Mouse (Mus musculus) CH12.LX (cell line): ENCODE data around the gene Atg16l1.

Source experiments
- BHLHE40 ChIP-seq: IDR thresholded peaks from 2 replicates; pipeline ENCODE4 v1.6.1; 2011; ENCODE audit warnings: mild to moderate bottlenecking, low read depth, low read length, improper control_type of control experiment
- CTCF ChIP-seq, 2 experiments: IDR thresholded peaks in 1 of 2; conservative IDR thresholded peaks in 1 of 2; 2 replicates each; pipeline ENCODE4 v1.5.1; 2011 to 2012; ENCODE audit warnings: low read depth in 2 of 2, low read length in 2 of 2, improper control_type of control experiment in 1 of 2, inconsistent platforms in 1 of 2, mild to moderate bottlenecking in 1 of 2, moderate library complexity in 1 of 2
- MAFK ChIP-seq: IDR thresholded peaks from 2 replicates; pipeline ENCODE4 v1.6.1; 2011; ENCODE audit warnings: low read length, improper control_type of control experiment; ENCODE audit not compliant: insufficient replicate concordance
- MXI1 ChIP-seq: IDR thresholded peaks from 2 replicates; pipeline ENCODE4 v1.6.1; 2011; ENCODE audit warnings: mild to moderate bottlenecking, low read depth, low read length, improper control_type of control experiment
- PAX5 ChIP-seq: IDR thresholded peaks from 2 replicates; pipeline ENCODE4 v1.6.1; 2012; ENCODE audit warnings: low read length, inconsistent platforms, mixed read lengths
- POLR2A ChIP-seq: IDR thresholded peaks from 2 replicates; pipeline ENCODE4 v1.6.1; 2011; ENCODE audit warnings: low read depth, mild to moderate bottlenecking, improper control_type of control experiment, low read length
- USF1 ChIP-seq: IDR thresholded peaks from 2 replicates; pipeline ENCODE4 v1.6.1; 2014; ENCODE audit warnings: low read depth, mild to moderate bottlenecking, inconsistent platforms, low read length, improper control_type of control experiment
- USF2 ChIP-seq: conservative IDR thresholded peaks from 2 replicates; pipeline ENCODE4 v1.6.1; 2011; ENCODE audit warnings: low read depth, low read length, improper control_type of control experiment
- ZKSCAN1 ChIP-seq: IDR thresholded peaks from 2 replicates; pipeline ENCODE4 v1.6.1; 2012; ENCODE audit warnings: low read depth, inconsistent platforms, low read length, improper control_type of control experiment, borderline replicate concordance
- ZNF384 ChIP-seq: IDR thresholded peaks from 2 replicates; pipeline ENCODE4 v1.6.1; 2012; ENCODE audit warnings: low read depth, low read length, improper control_type of control experiment, inconsistent platforms

DNA sequence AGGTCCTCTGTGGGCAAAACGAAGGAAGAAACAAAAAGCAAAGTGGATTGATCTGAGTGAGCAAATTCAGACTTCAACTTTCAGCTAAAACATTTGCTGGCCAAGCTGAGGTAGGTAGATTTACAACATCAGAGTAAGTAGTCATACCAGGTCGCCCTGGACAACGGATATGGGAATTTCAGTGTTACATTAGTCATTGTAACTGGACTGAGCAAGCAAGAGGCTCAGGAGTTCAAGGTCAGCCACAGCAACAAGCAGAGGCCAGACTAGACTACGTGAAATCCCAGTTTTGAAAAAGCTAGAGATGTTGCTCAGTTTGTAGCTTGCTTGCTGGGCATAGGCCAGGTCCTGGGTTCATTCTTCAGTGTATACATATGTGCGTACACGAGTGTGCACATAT, 70.3 kb downstream of the Atg16l1 start:
- TF ChIP-seq ZKSCAN1 (no peak), CTCF (conservative IDR thresholded peaks at IDR 0.05 in 1 of 2, IDR thresholded peaks at IDR 0.05 in 1 of 2; ENCODE audit: low read depth in 2 of 2, low read length in 2 of 2) (no peak), USF2 (no peak), ZNF384 (no peak), MXI1 (no peak), POLR2A (no peak), MAFK (no peak), USF1 (no peak), BHLHE40 (no peak), PAX5 (no peak)
